Mouse (Mus musculus): ENCODE data around the gene Hspa13. TPM values are rescaled to one million over a fixed set of nuclear protein-coding genes. Genes with fewer than 3 reads are reported as not detected.

The Hspa13 gene
- total RNA-seq (2017), result 27.0 and 29.5 TPM in 2 replicates

GRCm38 (mm10) chr16:75766388-75767249, at the start of gene Hspa13:
Gene Hspa13, minus strand, starts transcription at chr16:75767104.
- ATAC-seq (replicated peaks in 1 of 2; ENCODE audit: insufficient read depth in 1 of 2, low FRiP score in 2 of 2, low TSS enrichment in 1 of 2, low read depth in 1 of 2, poor library complexity in 2 of 2, severe bottlenecking in 2 of 2), result peak; percentile 98 to 99

- ATAC-seq (replicated peaks in 1 of 2; ENCODE audit: insufficient read depth in 1 of 2, low FRiP score in 2 of 2, low TSS enrichment in 1 of 2, low read depth in 1 of 2, poor library complexity in 2 of 2, severe bottlenecking in 2 of 2), result peak; percentile 32 to 64; a peak in 1 of 4 replicates
Observed at GRCm38 (mm10) chr16:75779271-75779670, 12.4 kb upstream of the Hspa13 start.

GRCm38 (mm10) chr16:75773222-75773621, 6.3 kb upstream of the Hspa13 start:
- ATAC-seq (replicated peaks in 1 of 2; ENCODE audit: insufficient read depth in 1 of 2, low FRiP score in 2 of 2, low TSS enrichment in 1 of 2, low read depth in 1 of 2, poor library complexity in 2 of 2, severe bottlenecking in 2 of 2), result no peak

- peak; percentile 25 to 41; a peak in 3 of 4 replicates for ATAC-seq (replicated peaks in 1 of 2; ENCODE audit: insufficient read depth in 1 of 2, low FRiP score in 2 of 2, low TSS enrichment in 1 of 2, low read depth in 1 of 2, poor library complexity in 2 of 2, severe bottlenecking in 2 of 2)
Observed at GRCm38 (mm10) chr16:75767250-75768002, 522 bp upstream of the Hspa13 start.

GRCm38 (mm10) chr16:75752876-75753275, 14.0 kb downstream of the Hspa13 start:
- no peak for ATAC-seq (replicated peaks in 1 of 2; ENCODE audit: insufficient read depth in 1 of 2, low FRiP score in 2 of 2, low TSS enrichment in 1 of 2, low read depth in 1 of 2, poor library complexity in 2 of 2, severe bottlenecking in 2 of 2)

- ATAC-seq (replicated peaks in 1 of 2; ENCODE audit: insufficient read depth in 1 of 2, low FRiP score in 2 of 2, low TSS enrichment in 1 of 2, low read depth in 1 of 2, poor library complexity in 2 of 2, severe bottlenecking in 2 of 2), result no peak
Observed at GRCm38 (mm10) chr16:75750103-75750502, 16.8 kb downstream of the Hspa13 start.

GRCm38 (mm10) chr16:75748926-75749325, 18.0 kb downstream of the Hspa13 start:
- no peak for ATAC-seq (replicated peaks in 1 of 2; ENCODE audit: insufficient read depth in 1 of 2, low FRiP score in 2 of 2, low TSS enrichment in 1 of 2, low read depth in 1 of 2, poor library complexity in 2 of 2, severe bottlenecking in 2 of 2)

GRCm38 (mm10) chr16:75744014-75744413, 22.9 kb downstream of the Hspa13 start:
- no peak for ATAC-seq (replicated peaks in 1 of 2; ENCODE audit: insufficient read depth in 1 of 2, low FRiP score in 2 of 2, low TSS enrichment in 1 of 2, low read depth in 1 of 2, poor library complexity in 2 of 2, severe bottlenecking in 2 of 2)

- ATAC-seq (replicated peaks in 1 of 2; ENCODE audit: insufficient read depth in 1 of 2, low FRiP score in 2 of 2, low TSS enrichment in 1 of 2, low read depth in 1 of 2, poor library complexity in 2 of 2, severe bottlenecking in 2 of 2), result no peak
Observed at GRCm38 (mm10) chr16:75717405-75718173, 49.3 kb downstream of the Hspa13 start.

- peak; percentile 75 to 85 for ATAC-seq (replicated peaks in 1 of 2; ENCODE audit: insufficient read depth in 1 of 2, low FRiP score in 2 of 2, low TSS enrichment in 1 of 2, low read depth in 1 of 2, poor library complexity in 2 of 2, severe bottlenecking in 2 of 2)
Observed at GRCm38 (mm10) chr16:75696176-75696575, 70.7 kb downstream of the Hspa13 start.

Other genes with a start within 250 kb of the Hspa13 start
- not detected in 2 replicates for gene Lipi, start 181.0 kb downstream of the Hspa13 start, total RNA-seq (2017)
- gene Rbm11, start 174.3 kb downstream of the Hspa13 start, total RNA-seq (2017), result 1.4 and 2.6 TPM in 2 replicates

Measured in hematopoietic stem cell, adult 5-6 weeks (primary cell).